Mouse (Mus musculus) lung, embryonic 14.5 days (tissue): Measurements from ENCODE around the gene Ocel1. TPM values are rescaled to one million over a fixed set of nuclear protein-coding genes. Genes with fewer than 3 reads are reported as not detected.

Experiments used
- ATAC-seq: fragments of 200-750 bp; cut with Nextera tagmentation; 2 replicates; pipeline ENCODE4 v1.8.0; 2017; ENCODE audit warnings: mild to moderate bottlenecking, moderate TSS enrichment, moderate library complexity; ENCODE audit not compliant: insufficient read depth
- DNase-seq: peaks from one replicate; pipeline ENCODE4 v3.0.0-alpha.2; 2015
- H3K27ac ChIP-seq: fragments of 300-500 bp; sonication (generic); 2 replicates; pipeline ENCODE4 v1.5.1; 2014; ENCODE audit warnings: low read depth, mild to moderate bottlenecking, moderate library complexity
- H3K27me3 ChIP-seq: fragments of 300-500 bp; sonication (generic); 2 replicates; pipeline ENCODE4 v1.6.1; 2014; ENCODE audit warnings: low read length, control low read depth; ENCODE audit not compliant: insufficient read depth
- H3K36me3 ChIP-seq: fragments of 300-500 bp; sonication (generic); 2 replicates; pipeline ENCODE4 v1.6.1; 2014; ENCODE audit warnings: control low read depth; ENCODE audit not compliant: insufficient read depth
- H3K4me1 ChIP-seq: fragments of 300-500 bp; sonication (generic); 2 replicates; pipeline ENCODE4 v1.6.1; 2014; ENCODE audit warnings: antibody characterized with exemption, control low read depth; ENCODE audit not compliant: insufficient read depth
- H3K4me2 ChIP-seq: fragments of 300-500 bp; sonication (generic); 2 replicates; pipeline ENCODE4 v1.6.1; 2014; ENCODE audit warnings: mild to moderate bottlenecking
- H3K4me3 ChIP-seq: fragments of 300-500 bp; sonication (generic); 2 replicates; pipeline ENCODE4 v1.5.1; 2014; ENCODE audit warnings: low read depth, low read length
- H3K9ac ChIP-seq: fragments of 300-500 bp; sonication (generic); 2 replicates; pipeline ENCODE4 v1.6.1; 2014
- H3K9me3 ChIP-seq: fragments of 300-500 bp; sonication (generic); 2 replicates; pipeline ENCODE4 v1.6.1; 2016; ENCODE audit warnings: low read depth, low read length, control low read depth
- CTCF ChIP-seq: IDR thresholded peaks from 2 replicates; pipeline ENCODE4 v1.5.1; 2016; ENCODE audit warnings: antibody characterized with exemption, low read depth
- WGBS: fragments of 180-500 bp; shearing (Covaris S2); extraction: QIAGEN DNeasy Blood & Tissue Kit; methylation state at CpG from one replicate; pipeline ENCODE4 v1.1.7; 2014; 5-methylcytosine and 5-hydroxymethylcytosine counted together
- polyA plus RNA-seq: library from polyadenylated mRNA; unstranded; fragments of >200 nt; fragmentation: Nextera tagmentation; extraction: Ambion mirVana; gene quantifications from 2 replicates; pipeline ENCODE4 v1.2.1, GENCODE M21; 2014

Gene Ocel1
- polyA plus RNA-seq, 1 experiment from 2014 or later, result 5.0 TPM

- 44% methylated on average over 11 of the region's 11 CpGs for WGBS
- no peak for DNase-seq
- H3K9me3 ChIP-seq, result no peaks in the 10 kb centered on the region
- H3K9ac ChIP-seq, result no peak overlapping the region
- no peak for ATAC-seq
- H3K27me3 ChIP-seq, result no peaks in the 10 kb centered on the region
- no peak overlapping the region for H3K27ac ChIP-seq
- peaks cover 32% of the 10 kb centered on the region for H3K36me3 ChIP-seq
- no peak overlapping the region for H3K4me2 ChIP-seq
- no peak overlapping the region for H3K4me3 ChIP-seq
- no peak for TF ChIP-seq CTCF
- H3K4me1 ChIP-seq, result no peaks in the 10 kb centered on the region
These were observed 40.6 kb downstream of the Ocel1 start for GRCm38 (mm10) chr8:71411535-71412273.

GRCm38 (mm10) chr8:71422121-71422520, 51.0 kb downstream of the Ocel1 start:
- Histone ChIP-seq H3K4me1 (no peaks in the 10 kb centered on the region), H3K27me3 (no peaks in the 10 kb centered on the region), H3K4me3 (no peak overlapping the region), H3K9me3 (no peaks in the 10 kb centered on the region), H3K36me3 (no peaks in the 10 kb centered on the region), H3K9ac (no peak overlapping the region), H3K4me2 (no peak overlapping the region), H3K27ac (no peak overlapping the region)
- TF ChIP-seq CTCF, result no peak
- no peak for ATAC-seq
- no peak for DNase-seq

Other genes with a start within 250 kb of the Ocel1 start
- gene Myo9b, start 98.6 kb upstream of the Ocel1 start, polyA plus RNA-seq, result 24.2 and 25.3 TPM in 2 replicates
- gene Haus8, start 98.4 kb upstream of the Ocel1 start, polyA plus RNA-seq, result 55.3 and 60.1 TPM in 2 replicates
- gene Use1, start 4.5 kb upstream of the Ocel1 start, polyA plus RNA-seq, result 83.2 and 85.6 TPM in 2 replicates
- 94.7 and 102 TPM in 2 replicates for gene Nr2f6, start 10.7 kb downstream of the Ocel1 start, polyA plus RNA-seq
- gene Ushbp1, start 24.5 kb downstream of the Ocel1 start, polyA plus RNA-seq, result 20.5 and 20.6 TPM in 2 replicates
- gene Babam1, start 25.6 kb downstream of the Ocel1 start, polyA plus RNA-seq, result 108 and 114 TPM in 2 replicates
- gene Ankle1, start 34.7 kb downstream of the Ocel1 start, polyA plus RNA-seq, result 32.2 and 38.0 TPM in 2 replicates
- 36.6 and 47.8 TPM in 2 replicates for gene Abhd8, start 92.4 kb downstream of the Ocel1 start, polyA plus RNA-seq
- gene Mrpl34, start 93.7 kb downstream of the Ocel1 start, polyA plus RNA-seq, result 134 and 135 TPM in 2 replicates
- 101 and 111 TPM in 2 replicates for gene Dda1, start 97.9 kb downstream of the Ocel1 start, polyA plus RNA-seq
- 2.4 and 3.1 TPM in 2 replicates for gene Ano8, start 114.7 kb downstream of the Ocel1 start, polyA plus RNA-seq
- 7.6 and 9.6 TPM in 2 replicates for gene Gtpbp3, start 116.8 kb downstream of the Ocel1 start, polyA plus RNA-seq
- gene Plvap, start 140.5 kb downstream of the Ocel1 start, polyA plus RNA-seq, result 123 and 135 TPM in 2 replicates
- 1.0 TPM in 2 replicates for gene Ccdc194, start 154.4 kb downstream of the Ocel1 start, polyA plus RNA-seq
- 15.0 and 16.6 TPM in 2 replicates for gene Bst2, start 166.2 kb downstream of the Ocel1 start, polyA plus RNA-seq
- gene Mvb12a, start 171.6 kb downstream of the Ocel1 start, polyA plus RNA-seq, result 89.3 and 106 TPM in 2 replicates
- gene Tmem221, start 187.6 kb downstream of the Ocel1 start, polyA plus RNA-seq, result 1.9 and 3.2 TPM in 2 replicates
- gene Nxnl1, start 195.3 kb downstream of the Ocel1 start, polyA plus RNA-seq, result 0.07 TPM in 1 of 2 replicates, not detected in the other
- 18.5 and 19.9 TPM in 2 replicates for gene Slc27a1, start 197.6 kb downstream of the Ocel1 start, polyA plus RNA-seq
- gene Pgls, start 220.9 kb downstream of the Ocel1 start, polyA plus RNA-seq, result 251 and 253 TPM in 2 replicates
- 2.4 and 4.6 TPM in 2 replicates for gene Fam129c, start 226.3 kb downstream of the Ocel1 start, polyA plus RNA-seq
- gene Colgalt1, start 239.7 kb downstream of the Ocel1 start, polyA plus RNA-seq, result 87.5 and 90.5 TPM in 2 replicates